Mouse (Mus musculus) midbrain, embryonic 16.5 days (tissue): Measurements from ENCODE around the gene Hsdl1. TPM values are rescaled to one million over a fixed set of nuclear protein-coding genes. Genes with fewer than 3 reads are reported as not detected.

Experiments
- ATAC-seq: fragments of 200-750 bp; cut with Nextera tagmentation; 2 replicates; pipeline ENCODE4 v1.8.0; 2017; ENCODE audit warnings: moderate TSS enrichment
- H3K27ac ChIP-seq: fragments of 300-500 bp; sonication (generic); 2 replicates; pipeline ENCODE4 v1.5.1; 2014; ENCODE audit warnings: mild to moderate bottlenecking, low read length, mixed read lengths
- H3K27me3 ChIP-seq: fragments of 300-500 bp; sonication (generic); 2 replicates; pipeline ENCODE4 v1.6.1; 2014; ENCODE audit warnings: low read depth, low read length, mixed read lengths; ENCODE audit not compliant: control insufficient read depth, insufficient read depth
- H3K36me3 ChIP-seq: fragments of 300-500 bp; sonication (generic); 2 replicates; pipeline ENCODE4 v1.6.1; 2014; ENCODE audit warnings: mild to moderate bottlenecking, low read length, moderate library complexity, mixed read lengths; ENCODE audit not compliant: control insufficient read depth, insufficient read depth
- H3K4me1 ChIP-seq: fragments of 300-500 bp; sonication (generic); 2 replicates; pipeline ENCODE4 v1.6.1; 2014; ENCODE audit warnings: mild to moderate bottlenecking, low read length, mixed read lengths; ENCODE audit not compliant: control insufficient read depth, insufficient read depth
- H3K4me2 ChIP-seq: fragments of 300-500 bp; sonication (generic); 2 replicates; pipeline ENCODE4 v1.6.1; 2014; ENCODE audit warnings: mild to moderate bottlenecking, low read length, mixed read lengths
- H3K4me3 ChIP-seq: fragments of 300-500 bp; sonication (generic); 2 replicates; pipeline ENCODE4 v1.5.1; 2014; ENCODE audit warnings: low read depth, mild to moderate bottlenecking, low read length, moderate library complexity, mixed read lengths
- H3K9ac ChIP-seq: fragments of 300-500 bp; sonication (generic); 2 replicates; pipeline ENCODE4 v1.6.1; 2014; ENCODE audit warnings: low read depth, low read length, mixed read lengths
- H3K9me3 ChIP-seq: fragments of 300-500 bp; sonication (generic); replicated peaks from 2 replicates; pipeline ENCODE4 v1.6.1; 2014; ENCODE audit warnings: mild to moderate bottlenecking, low read length, mixed read lengths; ENCODE audit not compliant: control insufficient read depth, poor library complexity, severe bottlenecking
- WGBS: fragments of 180-500 bp; shearing (Covaris S2); extraction: QIAGEN DNeasy Blood & Tissue Kit; methylation state at CpG from one replicate; pipeline ENCODE4 v1.1.7; 2014; 5-methylcytosine and 5-hydroxymethylcytosine counted together
- polyA plus RNA-seq: library from polyadenylated mRNA; unstranded; fragments of >200 nt; fragmentation: Nextera tagmentation; extraction: Ambion mirVana; gene quantifications from 2 replicates; pipeline ENCODE4 v1.2.1, GENCODE M21; 2015

The Hsdl1 gene
- 197 and 206 TPM in 2 replicates for polyA plus RNA-seq

DNA sequence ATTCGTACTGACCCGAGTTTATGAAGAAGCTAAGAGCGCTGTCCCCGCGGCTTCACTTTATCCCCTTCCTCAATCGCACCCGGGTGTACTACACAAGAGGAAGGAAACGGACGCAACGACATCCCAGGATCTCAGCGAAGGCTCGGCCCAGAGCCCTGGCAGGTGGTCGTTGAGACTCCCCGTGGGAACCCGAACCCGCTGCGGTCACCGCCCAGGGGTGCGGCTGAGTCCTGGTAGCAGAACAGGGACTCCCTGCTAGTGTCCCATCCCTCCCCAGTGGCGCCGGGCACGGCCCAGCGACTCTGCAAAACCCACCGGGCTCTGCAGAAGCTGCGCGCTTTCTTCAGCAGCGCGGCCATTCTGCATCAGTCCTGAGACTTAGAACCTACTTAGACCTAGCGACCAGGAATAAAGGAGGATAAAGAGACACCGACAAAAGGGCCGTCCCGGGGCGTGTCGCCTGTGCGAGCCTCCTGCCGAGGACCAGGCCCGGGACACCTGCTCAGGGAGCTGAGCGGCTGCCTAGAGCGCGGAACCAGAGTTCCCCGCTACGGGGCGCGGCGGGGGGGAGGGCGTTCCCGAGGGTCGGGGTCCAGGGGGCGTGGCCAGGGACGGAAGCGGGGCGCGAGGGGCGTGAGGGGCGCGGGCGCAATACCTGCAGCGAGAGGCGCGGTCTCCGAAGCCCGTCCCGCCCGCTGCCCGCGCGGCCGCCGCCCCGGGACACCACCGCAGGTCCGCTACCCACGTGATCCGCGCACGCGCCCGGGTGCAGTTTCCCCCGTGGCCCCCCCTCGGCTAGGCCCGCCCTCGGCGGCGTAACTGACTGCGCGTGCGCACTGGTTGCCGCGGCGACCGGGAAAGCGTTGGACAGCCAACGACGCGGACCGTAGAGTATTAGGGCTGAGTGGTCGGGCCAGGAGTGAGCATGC, at the start of gene Hsdl1, which contains the start of gene Dnaaf1:
TSS of gene Hsdl1 (minus strand) at position 747 of the 929 bp plus-strand sequence.
TSS of gene Dnaaf1 (plus strand) at position 799 of the 929 bp plus-strand sequence.
- Histone ChIP-seq H3K36me3 (no peaks in the 10 kb centered on the region), H3K9ac (peak within 1 kb of the TSS; percentile 87), H3K4me1 (peaks cover 18% of the 10 kb centered on the region), H3K27ac (peak within 1 kb of the TSS; percentile 82), H3K4me3 (peak within 1 kb of the TSS; percentile 91), H3K27me3 (0 out of 2 replicates have a peak, but pooled peaks cover 2% of the 10 kb centered on the region), H3K4me2 (peak within 1 kb of the TSS; percentile 88), H3K9me3 (no peaks in the 10 kb centered on the region)
- ATAC-seq: peak; percentile 89
- under 1% methylated on average over 86 of the region's 97 CpGs for WGBS

DNA sequence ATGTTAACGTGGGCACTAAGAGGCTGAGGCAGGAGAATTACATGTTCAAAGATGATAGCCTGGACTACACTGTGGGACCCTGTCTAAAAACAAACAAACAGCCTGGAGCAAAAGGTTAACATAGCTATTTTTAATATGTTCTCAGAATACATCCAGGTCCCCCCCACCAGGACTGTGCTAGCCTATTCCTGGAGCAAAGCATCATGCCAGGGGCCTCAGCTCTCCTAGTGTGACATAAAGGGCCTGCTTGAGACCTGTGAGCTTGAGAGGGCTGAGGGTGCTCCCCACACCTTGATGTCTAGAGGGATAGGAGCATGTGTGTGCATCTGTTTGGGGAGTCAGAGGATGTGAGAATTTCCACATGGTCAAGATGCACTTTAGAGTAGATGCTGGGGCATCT, 48.8 kb upstream of the Hsdl1 start:
- no peak for ATAC-seq
- Histone ChIP-seq H3K4me1 (no peaks in the 10 kb centered on the region), H3K9ac (no peak overlapping the region), H3K36me3 (no peaks in the 10 kb centered on the region), H3K4me3 (no peak overlapping the region), H3K27ac (no peak overlapping the region), H3K4me2 (no peak overlapping the region), H3K9me3 (no peaks in the 10 kb centered on the region), H3K27me3 (no peaks in the 10 kb centered on the region)
- WGBS: 84% methylated on average over 1 of the region's 1 CpGs

DNA sequence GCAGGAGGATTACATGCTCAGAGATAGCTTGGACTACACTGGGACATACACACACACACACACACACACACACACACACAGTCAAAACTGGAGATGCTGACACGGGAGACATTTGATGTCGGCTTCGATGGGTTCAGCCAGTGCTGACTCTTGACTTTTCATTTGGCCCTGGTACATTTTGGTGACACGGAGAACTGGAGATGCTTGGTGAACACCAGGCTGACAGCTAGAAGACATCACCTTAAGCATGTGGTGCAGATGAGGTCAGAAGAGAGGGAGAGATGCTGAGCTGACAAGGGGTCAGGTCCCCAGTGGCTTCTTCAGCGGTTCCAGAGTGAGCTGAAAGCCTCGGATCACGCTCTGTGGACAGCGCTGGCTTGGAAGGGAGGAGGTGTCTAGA, 48.1 kb upstream of the Hsdl1 start:
- Histone ChIP-seq H3K27me3 (no peaks in the 10 kb centered on the region), H3K4me2 (no peak overlapping the region), H3K4me1 (no peaks in the 10 kb centered on the region), H3K9ac (no peak overlapping the region), H3K4me3 (no peak overlapping the region), H3K27ac (no peak overlapping the region), H3K36me3 (no peaks in the 10 kb centered on the region), H3K9me3 (no peaks in the 10 kb centered on the region)
- 87% methylated on average over 8 of the region's 8 CpGs for WGBS
- ATAC-seq: no peak

DNA sequence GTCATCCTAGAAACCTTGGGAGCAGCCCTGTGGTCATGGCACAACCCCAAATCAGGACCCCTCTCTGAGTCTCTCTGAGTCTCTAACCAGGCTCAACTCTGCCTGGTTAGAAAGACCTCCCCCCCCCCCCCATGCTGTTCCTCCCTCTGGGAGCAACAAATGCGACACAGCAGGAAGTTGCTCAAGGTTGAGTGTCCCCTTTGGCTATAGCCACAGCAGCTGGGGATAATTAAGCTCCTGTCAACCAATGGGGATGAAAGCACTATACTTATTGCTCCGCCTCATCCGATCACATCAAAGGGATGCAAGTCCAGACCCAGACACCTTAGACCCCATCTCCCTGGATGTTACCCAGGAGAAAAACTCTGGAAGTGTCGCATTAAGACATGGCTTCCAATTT, 47.6 kb upstream of the Hsdl1 start:
- no peak overlapping the region for H3K9ac ChIP-seq
- no peaks in the 10 kb centered on the region for H3K27me3 ChIP-seq
- WGBS: 59% methylated on average over 4 of the region's 4 CpGs
- no peaks in the 10 kb centered on the region for H3K36me3 ChIP-seq
- no peak for ATAC-seq
- H3K9me3 ChIP-seq: no peaks in the 10 kb centered on the region
- no peaks in the 10 kb centered on the region for H3K4me1 ChIP-seq
- H3K4me3 ChIP-seq: no peak overlapping the region
- H3K4me2 ChIP-seq: no peak overlapping the region
- H3K27ac ChIP-seq: no peak overlapping the region

DNA sequence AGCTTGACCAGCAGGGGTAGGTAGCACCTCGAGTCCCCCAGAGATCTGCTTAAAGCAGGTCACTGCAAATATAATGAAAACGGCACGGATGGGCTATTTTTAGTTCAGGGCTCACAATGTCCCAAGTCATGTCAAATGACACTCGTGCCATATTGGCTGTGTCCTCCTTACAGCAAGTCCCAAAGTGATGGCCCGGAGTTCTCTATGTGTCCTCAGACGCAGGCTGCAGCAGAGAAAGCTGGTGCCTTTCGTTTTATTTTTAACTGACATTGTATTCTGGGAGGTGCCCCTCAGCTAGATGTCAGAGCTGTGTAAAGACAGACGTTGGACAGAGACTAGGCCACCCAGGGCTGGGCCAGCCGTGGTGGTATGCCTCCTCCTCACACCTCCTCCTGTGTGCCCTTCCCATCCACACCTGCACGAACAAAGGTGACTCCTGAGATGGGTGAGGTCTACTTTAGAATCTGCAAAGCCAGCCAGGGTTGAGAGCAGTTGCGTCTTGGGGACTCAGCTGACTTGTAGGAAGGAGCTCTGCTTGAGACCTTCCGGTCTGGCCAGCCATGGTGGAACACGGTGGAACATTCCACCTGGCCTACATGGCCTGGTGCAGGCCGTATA, 46.0 kb upstream of the Hsdl1 start:
- Histone ChIP-seq H3K36me3 (no peaks in the 10 kb centered on the region), H3K4me1 (no peaks in the 10 kb centered on the region), H3K9ac (no peak overlapping the region), H3K9me3 (no peaks in the 10 kb centered on the region), H3K4me2 (no peak overlapping the region), H3K27me3 (no peaks in the 10 kb centered on the region), H3K27ac (no peak overlapping the region), H3K4me3 (no peak overlapping the region)
- 89% methylated on average over 14 of the region's 14 CpGs for WGBS
- ATAC-seq: no peak

DNA sequence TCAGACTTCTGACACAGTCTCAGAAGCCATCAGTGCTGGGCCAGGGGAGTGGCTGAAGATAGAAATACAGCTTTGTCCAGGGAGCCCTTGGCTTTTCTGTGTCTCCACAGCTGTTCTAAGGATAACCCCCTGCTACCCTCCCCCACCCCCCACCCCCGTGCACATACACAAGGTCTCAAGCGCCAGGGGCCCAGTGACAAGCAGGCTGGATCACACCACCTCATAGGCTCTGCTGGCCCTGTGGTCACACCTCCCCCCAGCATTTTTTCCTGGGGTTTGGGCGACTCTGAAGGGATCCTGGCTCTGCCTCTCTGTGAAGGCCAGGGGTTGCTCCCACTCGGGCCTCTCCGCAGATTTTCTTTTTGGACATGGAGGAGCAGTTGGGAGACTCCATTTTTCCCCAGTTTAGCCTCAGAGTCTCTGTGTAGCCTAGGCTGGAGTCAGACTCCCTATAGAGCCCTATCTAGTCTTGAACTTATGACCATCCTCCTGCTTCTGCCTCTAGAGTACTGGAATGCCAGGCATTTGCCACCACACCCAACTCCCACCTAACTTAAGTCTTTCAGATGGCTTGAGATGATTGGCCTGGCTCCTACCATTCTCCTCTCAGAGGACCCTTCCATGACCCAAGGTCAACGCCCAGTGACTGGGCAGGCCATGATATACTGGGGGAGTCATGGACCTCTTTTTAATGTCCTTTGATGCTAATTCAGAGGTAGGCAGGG, 45.3 kb upstream of the Hsdl1 start:
- Histone ChIP-seq H3K27me3 (no peaks in the 10 kb centered on the region), H3K4me1 (no peaks in the 10 kb centered on the region), H3K36me3 (no peaks in the 10 kb centered on the region), H3K9me3 (no peaks in the 10 kb centered on the region), H3K27ac (no peak overlapping the region), H3K4me2 (no peak overlapping the region), H3K4me3 (no peak overlapping the region), H3K9ac (no peak overlapping the region)
- WGBS: 80% methylated on average over 6 of the region's 6 CpGs
- no peak for ATAC-seq

DNA sequence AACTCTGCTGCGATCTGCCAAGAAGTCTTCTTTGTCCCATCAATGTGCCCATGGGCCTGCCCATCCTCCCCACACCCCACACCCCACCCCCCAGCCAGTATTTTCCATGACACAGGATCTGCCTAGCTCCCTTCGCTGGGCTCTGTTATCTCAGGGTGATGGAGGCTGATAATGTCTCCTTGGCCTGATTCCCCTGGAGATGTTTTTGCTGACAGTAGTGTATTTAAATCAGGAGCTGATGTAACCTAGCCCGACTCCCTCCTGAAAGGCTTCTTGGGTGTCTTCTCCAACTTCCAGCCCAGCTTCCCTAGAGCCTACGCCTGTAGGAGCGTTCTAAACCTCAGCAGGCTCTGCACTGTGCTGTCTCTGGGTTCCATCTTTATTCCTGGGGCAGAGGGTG, 43.9 kb upstream of the Hsdl1 start:
- Histone ChIP-seq H3K36me3 (no peaks in the 10 kb centered on the region), H3K27ac (no peak overlapping the region), H3K9me3 (no peaks in the 10 kb centered on the region), H3K4me3 (no peak overlapping the region), H3K9ac (no peak overlapping the region), H3K27me3 (no peaks in the 10 kb centered on the region), H3K4me2 (no peak overlapping the region), H3K4me1 (no peaks in the 10 kb centered on the region)
- 79% methylated on average over 5 of the region's 5 CpGs for WGBS
- no peak for ATAC-seq

DNA sequence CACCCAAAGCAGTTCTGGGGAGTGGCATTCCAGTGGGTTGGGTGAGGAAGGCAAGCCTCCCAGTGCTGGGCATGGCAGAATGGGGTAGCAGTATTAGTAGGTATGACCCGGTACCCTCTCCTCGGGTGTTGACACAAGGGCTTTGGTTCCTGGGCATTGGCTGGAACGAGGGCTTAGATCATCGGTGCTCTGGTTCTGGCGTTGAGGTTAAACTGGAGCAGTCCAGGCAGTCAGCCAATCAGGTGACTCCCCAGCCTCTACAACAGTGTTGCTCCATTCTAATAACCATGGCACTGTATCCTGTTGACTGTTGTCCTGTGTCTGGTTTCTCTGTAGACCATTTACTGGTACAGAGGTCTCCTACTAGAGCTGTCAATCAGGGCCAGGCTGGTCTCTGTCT, 42.6 kb upstream of the Hsdl1 start:
- no peak overlapping the region for H3K4me3 ChIP-seq
- H3K4me1 ChIP-seq: no peaks in the 10 kb centered on the region
- no peaks in the 10 kb centered on the region for H3K36me3 ChIP-seq
- no peak overlapping the region for H3K4me2 ChIP-seq
- no peaks in the 10 kb centered on the region for H3K27me3 ChIP-seq
- no peak overlapping the region for H3K9ac ChIP-seq
- ATAC-seq: no peak
- H3K27ac ChIP-seq: no peak overlapping the region
- 88% methylated on average over 5 of the region's 5 CpGs for WGBS
- H3K9me3 ChIP-seq: no peaks in the 10 kb centered on the region
